Mouse (Mus musculus): ENCODE results near the gene Lst1. TPM values are rescaled to one million over a fixed set of nuclear protein-coding genes. Genes with fewer than 3 reads are reported as not detected.

Lst1 gene
- total and polyA plus RNA-seq, 3 experiments: 15.2 to 29.0 TPM; not detected in 1

GRCm38 (mm10) chr17:35139269-35139668 is 49.0 kb downstream of the Lst1 start:
- DNase-seq (ENCODE audit: low read depth, low spot score): no peak
- Histone ChIP-seq H3K27me3 (ENCODE audit: control insufficient read depth in 1 of 2, insufficient read depth in 2 of 2, low read length in 2 of 2) (no peaks in the 10 kb centered on the region), H3K4me1 (ENCODE audit: control insufficient read depth in 1 of 2, insufficient read depth in 2 of 2, low read length in 2 of 2) (peaks cover 0 to 11% of the 10 kb centered on the region in 2 experiments; a peak in 2 of 4 replicates), H3K27ac (ENCODE audit: control insufficient read depth, low read depth, low read length) (no peak overlapping the region), H3K79me2 (ENCODE audit: control insufficient read depth, insufficient read depth, low read length, poor library complexity) (peaks cover 38% of the 10 kb centered on the region), H3K9me3 (replicated peaks; ENCODE audit: insufficient read depth, low read length) (no peaks in the 10 kb centered on the region), H3K36me3 (ENCODE audit: control insufficient read depth in 1 of 2, insufficient read depth in 2 of 2, low read length in 2 of 2) (peaks cover 10 to 14% of the 10 kb centered on the region in 2 experiments), H3K9ac (ENCODE audit: control insufficient read depth, low read depth, low read length, poor library complexity, severe bottlenecking) (no peak overlapping the region), H3K4me3 (ENCODE audit: control insufficient read depth in 1 of 2, insufficient read depth in 1 of 2, low read depth in 2 of 2, low read length in 2 of 2) (no peak overlapping the region)
- TF ChIP-seq POLR2AphosphoS5 (IDR thresholded peaks at IDR 0.05; ENCODE audit: borderline replicate concordance, low read depth, low read length) (no peak), ZC3H11A (IDR thresholded peaks at IDR 0.05; ENCODE audit: low read depth, low read length) (no peak), ELF1 (IDR thresholded peaks at IDR 0.05; ENCODE audit: low read depth, low read length) (no peak), MAZ (IDR thresholded peaks at IDR 0.05; ENCODE audit: low read depth, low read length) (no peak), UBTF (IDR thresholded peaks at IDR 0.05; ENCODE audit: borderline replicate concordance, insufficient read depth, low read depth, low read length) (no peak), SIN3A (IDR thresholded peaks at IDR 0.05; ENCODE audit: low read length) (no peak), POLR2A (IDR thresholded peaks at IDR 0.05; ENCODE audit: control insufficient read depth in 1 of 2, insufficient read depth in 1 of 2, low read depth in 1 of 2, low read length in 2 of 2, poor library complexity in 1 of 2) (no peak), E2F4 (IDR thresholded peaks at IDR 0.05; ENCODE audit: borderline replicate concordance, low read depth, low read length) (no peak), ZNF384 (IDR thresholded peaks at IDR 0.05; ENCODE audit: low read depth, low read length) (no peak), TBP (IDR thresholded peaks at IDR 0.05; ENCODE audit: low read depth, low read length) (no peak), MAX (IDR thresholded peaks at IDR 0.05; ENCODE audit: low read length) (no peak), CHD1 (IDR thresholded peaks at IDR 0.05; ENCODE audit: low read depth, low read length) (no peak), ETS1 (IDR thresholded peaks at IDR 0.05; ENCODE audit: low read depth, low read length) (no peak), TAL1 (IDR thresholded peaks at IDR 0.05; ENCODE audit: low read length) (no peak)

- H3K9me3 ChIP-seq (replicated peaks; ENCODE audit: insufficient read depth, low read length): no peaks in the 10 kb centered on the region
- peak; percentile 83 for DNase-seq (ENCODE audit: low read depth, low spot score)
- no peaks in the 10 kb centered on the region for H3K27me3 ChIP-seq (ENCODE audit: control insufficient read depth in 1 of 2, insufficient read depth in 2 of 2, low read length in 2 of 2)
- 0 out of 4 replicates have a peak, but pooled peaks of 1 of the 2 experiments have one; percentile 12 for TF ChIP-seq POLR2A (IDR thresholded peaks at IDR 0.05; ENCODE audit: control insufficient read depth in 1 of 2, insufficient read depth in 1 of 2, low read depth in 1 of 2, low read length in 2 of 2, poor library complexity in 1 of 2)
- peak; percentile 54; the same call in 1 of the 2 replicates for TF ChIP-seq MAZ (IDR thresholded peaks at IDR 0.05; ENCODE audit: low read depth, low read length)
- TF ChIP-seq NRF1 (IDR thresholded peaks at IDR 0.05; ENCODE audit: insufficient read depth, low read depth, low read length, poor library complexity, severe bottlenecking): peak; percentile 75
- TF ChIP-seq GABPA (IDR thresholded peaks at IDR 0.05; ENCODE audit: low read depth, low read length): no peak
- TF ChIP-seq MXI1 (IDR thresholded peaks at IDR 0.05; ENCODE audit: low read depth, low read length): peak; percentile 87; the same call in 1 of the 2 replicates
- peaks cover 40% of the 10 kb centered on the region for H3K79me2 ChIP-seq (ENCODE audit: control insufficient read depth, insufficient read depth, low read length, poor library complexity)
- H3K27ac ChIP-seq (ENCODE audit: control insufficient read depth, low read depth, low read length): peak overlapping the region; percentile 99
- H3K9ac ChIP-seq (ENCODE audit: control insufficient read depth, low read depth, low read length, poor library complexity, severe bottlenecking): peak overlapping the region; percentile 99
- H3K4me1 ChIP-seq (ENCODE audit: control insufficient read depth in 1 of 2, insufficient read depth in 2 of 2, low read length in 2 of 2): peaks cover 0 to 13% of the 10 kb centered on the region in 2 experiments; a peak in 2 of 4 replicates
- peaks cover 0 to 18% of the 10 kb centered on the region in 2 experiments for H3K36me3 ChIP-seq (ENCODE audit: control insufficient read depth in 1 of 2, insufficient read depth in 2 of 2, low read length in 2 of 2)
- peak overlapping the region; percentile 28 to 99 for H3K4me3 ChIP-seq (ENCODE audit: control insufficient read depth in 1 of 2, insufficient read depth in 1 of 2, low read depth in 2 of 2, low read length in 2 of 2)
These were observed 52.5 kb downstream of the Lst1 start for GRCm38 (mm10) chr17:35135591-35136320.

Other genes with a start within 250 kb of the Lst1 start
Only the 30 nearest of the 38 such genes appear.
- gene Vwa7, start 171.9 kb downstream of the Lst1 start, total RNA-seq (2012; rRNA removed): 9.7 and 10.4 TPM in 2 replicates
- 1 to 10 TPM in 1 of 2 experiments, not detected in 1; 9.8 TPM for gene Vwa7, start 171.9 kb downstream of the Lst1 start, polyA plus RNA-seq (2012; ENCODE audit: insufficient read depth in 1 of 2, insufficient read length in 2 of 2, low read depth in 1 of 2, low replicate concordance in 2 of 2, missing spikeins in 1 of 2)
- 161 and 164 TPM in 2 replicates for gene Sapcd1, start 160.4 kb downstream of the Lst1 start, total RNA-seq (2012; rRNA removed)
- 100 to 1,000 TPM in 1 of 2 experiments, not detected in 1; 124 TPM for gene Sapcd1, start 160.4 kb downstream of the Lst1 start, polyA plus RNA-seq (2012; ENCODE audit: insufficient read depth in 1 of 2, insufficient read length in 2 of 2, low read depth in 1 of 2, low replicate concordance in 2 of 2, missing spikeins in 1 of 2)
- gene Msh5, start 141.7 kb downstream of the Lst1 start, total RNA-seq (2012; rRNA removed): 17.9 and 26.3 TPM in 2 replicates
- gene Msh5, start 141.7 kb downstream of the Lst1 start, polyA plus RNA-seq (2012; ENCODE audit: insufficient read depth in 1 of 2, insufficient read length in 2 of 2, low read depth in 1 of 2, low replicate concordance in 2 of 2, missing spikeins in 1 of 2): 10 to 100 TPM in 1 of 2 experiments, not detected in 1; 29.0 TPM
- 285 and 333 TPM in 2 replicates for gene Clic1, start 138.5 kb downstream of the Lst1 start, total RNA-seq (2012; rRNA removed)
- 100 to 1,000 TPM; 309 to 335 TPM for gene Clic1, start 138.5 kb downstream of the Lst1 start, polyA plus RNA-seq (2012; ENCODE audit: insufficient read depth in 1 of 2, insufficient read length in 2 of 2, low read depth in 1 of 2, low replicate concordance in 2 of 2, missing spikeins in 1 of 2)
- 9.9 and 11.1 TPM in 2 replicates for gene Ddah2, start 129.4 kb downstream of the Lst1 start, total RNA-seq (2012; rRNA removed)
- gene Ddah2, start 129.4 kb downstream of the Lst1 start, polyA plus RNA-seq (2012; ENCODE audit: insufficient read depth in 1 of 2, insufficient read length in 2 of 2, low read depth in 1 of 2, low replicate concordance in 2 of 2, missing spikeins in 1 of 2): 1 to 10 TPM in 1 of 2 experiments, not detected in 1; 8.6 TPM
- not detected in 2 replicates for gene Ly6g6c, start 123.1 kb downstream of the Lst1 start, total RNA-seq (2012; rRNA removed)
- gene Ly6g6c, start 123.1 kb downstream of the Lst1 start, polyA plus RNA-seq (2012; ENCODE audit: insufficient read depth in 1 of 2, insufficient read length in 2 of 2, low read depth in 1 of 2, low replicate concordance in 2 of 2, missing spikeins in 1 of 2): under 1 TPM in 1 of 2 experiments, not detected in 1; 0.24 TPM
- not detected in 2 replicates for gene Mpig6b, start 122.3 kb downstream of the Lst1 start, total RNA-seq (2012; rRNA removed)
- gene Mpig6b, start 122.3 kb downstream of the Lst1 start, polyA plus RNA-seq (2012; ENCODE audit: insufficient read depth in 1 of 2, insufficient read length in 2 of 2, low read depth in 1 of 2, low replicate concordance in 2 of 2, missing spikeins in 1 of 2): not detected
- gene Ly6g6e, start 111.5 kb downstream of the Lst1 start, total RNA-seq (2012; rRNA removed): 0.23 TPM in 1 of 2 replicates, not detected in the other
- gene Ly6g6e, start 111.5 kb downstream of the Lst1 start, polyA plus RNA-seq (2012; ENCODE audit: insufficient read depth in 1 of 2, insufficient read length in 2 of 2, low read depth in 1 of 2, low replicate concordance in 2 of 2, missing spikeins in 1 of 2): not detected
- gene Ly6g6d, start 110.4 kb downstream of the Lst1 start, total RNA-seq (2012; rRNA removed): 2.1 and 5.5 TPM in 2 replicates
- gene Ly6g6d, start 110.4 kb downstream of the Lst1 start, polyA plus RNA-seq (2012; ENCODE audit: insufficient read depth in 1 of 2, insufficient read length in 2 of 2, low read depth in 1 of 2, low replicate concordance in 2 of 2, missing spikeins in 1 of 2): 1 to 10 TPM in 1 of 2 experiments, not detected in 1; 4.4 TPM
- 1.4 and 3.0 TPM in 2 replicates for gene Ly6g6f, start 102.8 kb downstream of the Lst1 start, total RNA-seq (2012; rRNA removed)
- gene Ly6g6f, start 102.8 kb downstream of the Lst1 start, polyA plus RNA-seq (2012; ENCODE audit: insufficient read depth in 1 of 2, insufficient read length in 2 of 2, low read depth in 1 of 2, low replicate concordance in 2 of 2, missing spikeins in 1 of 2): under 1 TPM in 1 of 2 experiments, not detected in 1; 0.88 TPM
- 86.9 and 126 TPM in 2 replicates for gene Abhd16a, start 99.2 kb downstream of the Lst1 start, total RNA-seq (2012; rRNA removed)
- gene Abhd16a, start 99.2 kb downstream of the Lst1 start, polyA plus RNA-seq (2012; ENCODE audit: insufficient read depth in 1 of 2, insufficient read length in 2 of 2, low read depth in 1 of 2, low replicate concordance in 2 of 2, missing spikeins in 1 of 2): 10 to 100 TPM in 1 of 2 experiments, not detected in 1; 96.1 TPM
- gene Ly6g5c, start 80.2 kb downstream of the Lst1 start, total RNA-seq (2012; rRNA removed): not detected in 2 replicates
- gene Ly6g5c, start 80.2 kb downstream of the Lst1 start, polyA plus RNA-seq (2012; ENCODE audit: insufficient read depth in 1 of 2, insufficient read length in 2 of 2, low read depth in 1 of 2, low replicate concordance in 2 of 2, missing spikeins in 1 of 2): not detected
- gene Ly6g5b, start 73.0 kb downstream of the Lst1 start, total RNA-seq (2012; rRNA removed): 0.49 and 0.65 TPM in 2 replicates
- gene Ly6g5b, start 73.0 kb downstream of the Lst1 start, polyA plus RNA-seq (2012; ENCODE audit: insufficient read depth in 1 of 2, insufficient read length in 2 of 2, low read depth in 1 of 2, low replicate concordance in 2 of 2, missing spikeins in 1 of 2): 1 to 10 TPM in 1 of 2 experiments, not detected in 1; 1.4 TPM
- gene Gpank1, start 67.0 kb downstream of the Lst1 start, total RNA-seq (2012; rRNA removed): 44.7 and 44.9 TPM in 2 replicates
- gene Gpank1, start 67.0 kb downstream of the Lst1 start, polyA plus RNA-seq (2012; ENCODE audit: insufficient read depth in 1 of 2, insufficient read length in 2 of 2, low read depth in 1 of 2, low replicate concordance in 2 of 2, missing spikeins in 1 of 2): 10 to 100 TPM in 1 of 2 experiments, not detected in 1; 40.4 TPM
- gene Csnk2b, start 66.4 kb downstream of the Lst1 start, total RNA-seq (2012; rRNA removed): 193 and 222 TPM in 2 replicates
- gene Csnk2b, start 66.4 kb downstream of the Lst1 start, polyA plus RNA-seq (2012; ENCODE audit: insufficient read depth in 1 of 2, insufficient read length in 2 of 2, low read depth in 1 of 2, low replicate concordance in 2 of 2, missing spikeins in 1 of 2): 100 to 1,000 TPM in 1 of 2 experiments, not detected in 1; 607 TPM
- gene D17H6S53E, start 62.1 kb downstream of the Lst1 start, total RNA-seq (2012; rRNA removed): 9.3 and 13.6 TPM in 2 replicates
- gene D17H6S53E, start 62.1 kb downstream of the Lst1 start, polyA plus RNA-seq (2012; ENCODE audit: insufficient read depth in 1 of 2, insufficient read length in 2 of 2, low read depth in 1 of 2, low replicate concordance in 2 of 2, missing spikeins in 1 of 2): 10 to 100 TPM in 1 of 2 experiments, not detected in 1; 11.6 TPM
- 0.15 TPM in 1 of 2 replicates, not detected in the other for gene Apom, start 56.4 kb downstream of the Lst1 start, total RNA-seq (2012; rRNA removed)
- under 1 TPM in 1 of 2 experiments, not detected in 1; 0.79 TPM for gene Apom, start 56.4 kb downstream of the Lst1 start, polyA plus RNA-seq (2012; ENCODE audit: insufficient read depth in 1 of 2, insufficient read length in 2 of 2, low read depth in 1 of 2, low replicate concordance in 2 of 2, missing spikeins in 1 of 2)
- gene Bag6, start 53.3 kb downstream of the Lst1 start, total RNA-seq (2012; rRNA removed): 98.2 and 102 TPM in 2 replicates
- 100 to 1,000 TPM in 1 of 2 experiments, not detected in 1; 283 TPM for gene Bag6, start 53.3 kb downstream of the Lst1 start, polyA plus RNA-seq (2012; ENCODE audit: insufficient read depth in 1 of 2, insufficient read length in 2 of 2, low read depth in 1 of 2, low replicate concordance in 2 of 2, missing spikeins in 1 of 2)
- gene Prrc2a, start 23.5 kb downstream of the Lst1 start, total RNA-seq (2012; rRNA removed): 87.6 and 102 TPM in 2 replicates
- 100 to 1,000 TPM in 1 of 2 experiments, 10 to 100 TPM in 1; 71.0 to 663 TPM for gene Prrc2a, start 23.5 kb downstream of the Lst1 start, polyA plus RNA-seq (2012; ENCODE audit: insufficient read depth in 1 of 2, insufficient read length in 2 of 2, low read depth in 1 of 2, low replicate concordance in 2 of 2, missing spikeins in 1 of 2)
- gene Aif1, start 12.4 kb downstream of the Lst1 start, total RNA-seq (2012; rRNA removed): 0.29 and 0.42 TPM in 2 replicates
- under 1 TPM in 1 of 2 experiments, not detected in 1; 0.45 TPM for gene Aif1, start 12.4 kb downstream of the Lst1 start, polyA plus RNA-seq (2012; ENCODE audit: insufficient read depth in 1 of 2, insufficient read length in 2 of 2, low read depth in 1 of 2, low replicate concordance in 2 of 2, missing spikeins in 1 of 2)
- 0.75 and 1.1 TPM in 2 replicates for gene Ltb, start 6.0 kb upstream of the Lst1 start, total RNA-seq (2012; rRNA removed)
- gene Ltb, start 6.0 kb upstream of the Lst1 start, polyA plus RNA-seq (2012; ENCODE audit: insufficient read depth in 1 of 2, insufficient read length in 2 of 2, low read depth in 1 of 2, low replicate concordance in 2 of 2, missing spikeins in 1 of 2): 1 to 10 TPM in 1 of 2 experiments, not detected in 1; 1.5 TPM
- gene Tnf, start 13.6 kb upstream of the Lst1 start, total RNA-seq (2012; rRNA removed): 0.95 and 1.2 TPM in 2 replicates
- gene Tnf, start 13.6 kb upstream of the Lst1 start, polyA plus RNA-seq (2012; ENCODE audit: insufficient read depth in 1 of 2, insufficient read length in 2 of 2, low read depth in 1 of 2, low replicate concordance in 2 of 2, missing spikeins in 1 of 2): 1 to 10 TPM in 1 of 2 experiments, not detected in 1; 2.0 TPM
- not detected in 2 replicates for gene Lta, start 16.9 kb upstream of the Lst1 start, total RNA-seq (2012; rRNA removed)
- under 1 TPM in 1 of 2 experiments, not detected in 1; 0.24 TPM for gene Lta, start 16.9 kb upstream of the Lst1 start, polyA plus RNA-seq (2012; ENCODE audit: insufficient read depth in 1 of 2, insufficient read length in 2 of 2, low read depth in 1 of 2, low replicate concordance in 2 of 2, missing spikeins in 1 of 2)
- not detected in 2 replicates for gene Gm16181, start 32.4 kb upstream of the Lst1 start, total RNA-seq (2012; rRNA removed)
- under 1 TPM in 1 of 2 experiments, not detected in 1; 0.58 TPM for gene Gm16181, start 32.4 kb upstream of the Lst1 start, polyA plus RNA-seq (2012; ENCODE audit: insufficient read depth in 1 of 2, insufficient read length in 2 of 2, low read depth in 1 of 2, low replicate concordance in 2 of 2, missing spikeins in 1 of 2)
- gene Atp6v1g2, start 45.2 kb upstream of the Lst1 start, total RNA-seq (2012; rRNA removed): 0.46 and 0.56 TPM in 2 replicates
- 1 to 10 TPM in 1 of 2 experiments, not detected in 1; 4.7 TPM for gene Atp6v1g2, start 45.2 kb upstream of the Lst1 start, polyA plus RNA-seq (2012; ENCODE audit: insufficient read depth in 1 of 2, insufficient read length in 2 of 2, low read depth in 1 of 2, low replicate concordance in 2 of 2, missing spikeins in 1 of 2)
- 10.1 and 10.3 TPM in 2 replicates for gene Nfkbil1, start 47.4 kb upstream of the Lst1 start, total RNA-seq (2012; rRNA removed)
- 10 to 100 TPM in 1 of 2 experiments, not detected in 1; 26.0 TPM for gene Nfkbil1, start 47.4 kb upstream of the Lst1 start, polyA plus RNA-seq (2012; ENCODE audit: insufficient read depth in 1 of 2, insufficient read length in 2 of 2, low read depth in 1 of 2, low replicate concordance in 2 of 2, missing spikeins in 1 of 2)
- gene Ddx39b, start 53.3 kb upstream of the Lst1 start, total RNA-seq (2012; rRNA removed): 206 and 270 TPM in 2 replicates
- 100 to 1,000 TPM; 581 to 787 TPM for gene Ddx39b, start 53.3 kb upstream of the Lst1 start, polyA plus RNA-seq (2012; ENCODE audit: insufficient read depth in 1 of 2, insufficient read length in 2 of 2, low read depth in 1 of 2, low replicate concordance in 2 of 2, missing spikeins in 1 of 2)
- 58.7 and 60.1 TPM in 2 replicates for gene H2-D1, start 74.3 kb upstream of the Lst1 start, total RNA-seq (2012; rRNA removed)
- gene H2-D1, start 74.3 kb upstream of the Lst1 start, polyA plus RNA-seq (2012; ENCODE audit: insufficient read depth in 1 of 2, insufficient read length in 2 of 2, low read depth in 1 of 2, low replicate concordance in 2 of 2, missing spikeins in 1 of 2): 10 to 100 TPM in 1 of 2 experiments, not detected in 1; 97.9 TPM
- gene H2-Q1, start 132.0 kb upstream of the Lst1 start, total RNA-seq (2012; rRNA removed): 1.7 TPM in 2 replicates
- under 1 TPM in 1 of 2 experiments, not detected in 1; 0.52 TPM for gene H2-Q1, start 132.0 kb upstream of the Lst1 start, polyA plus RNA-seq (2012; ENCODE audit: insufficient read depth in 1 of 2, insufficient read length in 2 of 2, low read depth in 1 of 2, low replicate concordance in 2 of 2, missing spikeins in 1 of 2)
- gene H2-Q2, start 153.8 kb upstream of the Lst1 start, total RNA-seq (2012; rRNA removed): 0.19 and 0.23 TPM in 2 replicates
- 1 to 10 TPM in 1 of 2 experiments, not detected in 1; 4.1 TPM for gene H2-Q2, start 153.8 kb upstream of the Lst1 start, polyA plus RNA-seq (2012; ENCODE audit: insufficient read depth in 1 of 2, insufficient read length in 2 of 2, low read depth in 1 of 2, low replicate concordance in 2 of 2, missing spikeins in 1 of 2)

Data from MEL (cell line).